Mouse (Mus musculus) adrenal gland, postnatal 36 days (tissue): ENCODE results near the gene Plxnb1. TPM values are rescaled to one million over a fixed set of nuclear protein-coding genes. Genes with fewer than 3 reads are reported as not detected.

ENCODE experiments used
- DNase-seq, 2 experiments: peaks; one replicate each; pipeline ENCODE4 v3.0.0; 2021; ENCODE audit warnings: mixed read lengths in 1 of 2
- total RNA-seq, 2 experiments: library from RNA; stranded (reverse); gene quantifications; 2 replicates each; pipeline ENCODE4 v1.2.3; 2021

Plxnb1 gene
- total RNA-seq, 2 experiments from 2014 or later, result 82.7 to 123 TPM

DNA sequence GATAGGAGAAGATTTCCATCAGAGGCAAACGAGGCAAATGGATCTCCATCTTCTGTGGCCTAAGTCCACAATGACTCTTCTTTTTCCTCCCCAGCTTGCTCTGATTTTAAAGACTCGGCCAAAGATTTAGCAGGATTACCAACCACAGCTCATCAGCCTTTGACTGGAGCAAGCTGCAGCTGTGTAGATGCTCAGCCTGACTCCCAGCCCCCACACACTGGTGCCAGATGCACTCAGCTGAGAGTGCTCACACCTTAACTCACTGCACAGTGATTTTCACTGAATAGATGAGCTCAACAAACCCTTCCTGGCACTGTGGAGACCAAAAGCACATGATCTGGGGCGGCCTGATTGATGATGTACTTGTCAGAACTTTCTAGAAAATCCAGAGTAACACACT, 66.8 kb downstream of the Plxnb1 start, which contains the start of gene Fbxw21:
TSS of gene Fbxw21 (minus strand) at position 101 of the 400 bp plus-strand sequence.
- no peak for DNase-seq

DNA sequence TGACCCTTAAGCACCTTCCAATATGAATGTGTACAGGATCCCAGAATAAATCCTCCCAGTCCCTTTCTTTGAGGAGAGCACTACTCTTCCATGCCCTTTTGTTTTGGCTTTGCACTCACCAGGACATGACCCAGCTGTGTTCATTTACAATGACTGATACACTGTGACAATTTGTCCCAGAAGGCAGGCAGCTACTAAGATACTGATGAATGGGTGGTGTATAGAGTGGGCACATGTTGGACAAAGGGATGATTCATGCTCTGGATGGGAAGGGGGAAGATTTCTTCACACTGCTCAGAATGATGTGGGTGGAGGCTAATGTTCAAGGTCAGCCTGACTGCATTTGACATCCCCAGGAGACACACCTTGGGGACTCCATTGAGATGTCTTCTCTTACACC, 72.1 kb downstream of the Plxnb1 start:
- DNase-seq, result no peak

Other genes starting within 250 kb of the Plxnb1 start
- gene Slc26a6, start 242.1 kb upstream of the Plxnb1 start, total RNA-seq, result 10 to 100 TPM in 1 of 2 experiments, 1 to 10 TPM in 1; 8.5 to 10.9 TPM
- gene Tmem89, start 180.8 kb upstream of the Plxnb1 start, total RNA-seq, result not detected
- gene Uqcrc1, start 158.8 kb upstream of the Plxnb1 start, total RNA-seq, result 100 to 1,000 TPM; 632 to 663 TPM
- 1 to 10 TPM; 3.9 to 6.0 TPM for gene Col7a1, start 141.8 kb upstream of the Plxnb1 start, total RNA-seq
- gene Ucn2, start 109.4 kb upstream of the Plxnb1 start, total RNA-seq, result 1 to 10 TPM in 1 of 2 experiments, not detected in 1; 1.1 TPM
- gene Pfkfb4, start 103.6 kb upstream of the Plxnb1 start, total RNA-seq, result 10 to 100 TPM in 1 of 2 experiments, 1 to 10 TPM in 1; 4.8 to 13.2 TPM
- 100 to 1,000 TPM; 122 to 128 TPM for gene Shisa5, start 56.8 kb upstream of the Plxnb1 start, total RNA-seq
- gene Trex1, start 35.7 kb upstream of the Plxnb1 start, total RNA-seq, result 10 to 100 TPM; 19.7 to 23.4 TPM
- gene Atrip, start 21.3 kb upstream of the Plxnb1 start, total RNA-seq, result 10 to 100 TPM; 16.3 to 18.3 TPM
- 10 to 100 TPM; 15.6 to 20.1 TPM for gene Ccdc51, start 12.9 kb upstream of the Plxnb1 start, total RNA-seq
- 100 to 1,000 TPM; 384 to 426 TPM for gene Tma7, start 12.8 kb upstream of the Plxnb1 start, total RNA-seq
- gene Fbxw21, start 66.7 kb downstream of the Plxnb1 start, total RNA-seq, result not detected
- not detected for gene Fbxw13, start 100.6 kb downstream of the Plxnb1 start, total RNA-seq
- gene Fbxw20, start 139.4 kb downstream of the Plxnb1 start, total RNA-seq, result not detected
- gene Fbxw14, start 192.3 kb downstream of the Plxnb1 start, total RNA-seq, result not detected
- not detected for gene Fbxw28, start 244.3 kb downstream of the Plxnb1 start, total RNA-seq